Mouse (Mus musculus) adrenal gland, postnatal 14 days (tissue): ENCODE data around the gene Grm8. TPM values are rescaled to one million over a fixed set of nuclear protein-coding genes. Genes with fewer than 3 reads are reported as not detected.
A peak's percentile ranks its signal among the peaks of the same experiment; 100 is the strongest.

Source experiments
- DNase-seq: peaks from one replicate; pipeline ENCODE4 v3.0.0; 2021; ENCODE audit warnings: mixed read lengths
- long read RNA-seq, 2 experiments: library from polyadenylated mRNA; stranded (forward); transcript quantifications; one replicate each; pipeline ENCODE4 v2.0.0; 2021
- total RNA-seq: library from RNA; stranded (reverse); gene quantifications from 2 replicates; pipeline ENCODE4 v1.2.3, GENCODE M21; 2021

The Grm8 gene
- total RNA-seq = 0.70 and 1.0 TPM in 2 replicates
- long read RNA-seq, experiment 1, partial matches to known transcripts = 0 of 1 reads
- long read RNA-seq, experiment 1, other reads (novel, unspliced or antisense) = 1 of 1 reads
- long read RNA-seq, experiment 2 = 0 reads

GRCm38 (mm10) chr6:28135001-28135401, at the start of gene Grm8:
Gene Grm8, minus strand, starts transcription at chr6:28135178.
- peak; percentile 28 for DNase-seq

GRCm38 (mm10) chr6:28169851-28170539, 35.0 kb upstream of the Grm8 start:
- DNase-seq = no peak

GRCm38 (mm10) chr6:28160399-28160798, 25.4 kb upstream of the Grm8 start:
- DNase-seq = no peak

GRCm38 (mm10) chr6:28146445-28146844, 11.5 kb upstream of the Grm8 start:
- no peak for DNase-seq

GRCm38 (mm10) chr6:28142332-28142731, 7.4 kb upstream of the Grm8 start:
- DNase-seq = no peak

- DNase-seq = peak; percentile 82
These were observed 644 bp upstream of the Grm8 start for GRCm38 (mm10) chr6:28135411-28136233.

- DNase-seq = no peak
These were observed 652 bp downstream of the Grm8 start for GRCm38 (mm10) chr6:28134251-28134801.

GRCm38 (mm10) chr6:28133206-28134063, 1.5 kb downstream of the Grm8 start:
- DNase-seq = no peak

GRCm38 (mm10) chr6:28132056-28132455, 2.9 kb downstream of the Grm8 start:
- DNase-seq = no peak

GRCm38 (mm10) chr6:28128871-28129270, 6.1 kb downstream of the Grm8 start:
- DNase-seq = no peak

GRCm38 (mm10) chr6:28115519-28115918, 19.5 kb downstream of the Grm8 start:
- DNase-seq = no peak

- no peak for DNase-seq
These were observed 20.1 kb downstream of the Grm8 start for GRCm38 (mm10) chr6:28114916-28115315.

GRCm38 (mm10) chr6:28111551-28111950, 23.4 kb downstream of the Grm8 start:
- no peak for DNase-seq

- DNase-seq = no peak
These were observed 32.2 kb downstream of the Grm8 start for GRCm38 (mm10) chr6:28102608-28103316.

GRCm38 (mm10) chr6:28100001-28100400, 35.0 kb downstream of the Grm8 start:
- DNase-seq = no peak

GRCm38 (mm10) chr6:28092511-28092910, 42.5 kb downstream of the Grm8 start:
- DNase-seq = no peak

GRCm38 (mm10) chr6:28091836-28092235, 43.1 kb downstream of the Grm8 start:
- DNase-seq = no peak

GRCm38 (mm10) chr6:28090981-28091380, 44.0 kb downstream of the Grm8 start:
- DNase-seq = no peak

GRCm38 (mm10) chr6:28075534-28075933, 59.4 kb downstream of the Grm8 start:
- no peak for DNase-seq

GRCm38 (mm10) chr6:28074470-28074869, 60.5 kb downstream of the Grm8 start:
- no peak for DNase-seq

GRCm38 (mm10) chr6:28051966-28052365, 83.0 kb downstream of the Grm8 start:
- no peak for DNase-seq
